ENCODE assay signal across 21 mouse cellular contexts in the genomic region with DNA sequence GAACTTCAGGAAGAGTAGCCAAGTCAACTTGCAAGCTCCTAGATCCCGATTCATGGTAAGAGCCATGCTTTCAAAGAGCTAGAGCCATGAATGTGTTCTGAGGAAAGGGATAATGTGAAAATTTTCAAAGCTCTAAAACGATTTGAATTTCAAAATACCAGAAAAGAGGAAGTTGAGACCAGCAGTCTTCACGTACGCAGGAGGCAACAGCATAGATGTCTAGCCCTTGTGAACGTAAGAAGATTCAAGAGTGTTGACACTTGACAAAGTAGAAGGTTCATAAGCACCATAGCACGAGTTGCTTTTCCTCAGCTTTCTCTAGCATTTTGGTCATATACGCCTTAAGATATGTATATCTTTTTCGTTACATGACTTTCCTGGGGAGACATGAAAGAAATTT.
"Had no signal": no experiment of that assay in that cellular context is flagged by ENCODE, and none has a peak within 500 bp of the region (broad histone marks: within the 10 kb centered on the region; RNA-seq: fewer than 3 reads in every experiment).

No protein-coding gene starts in this region.

- H3K36me3 ChIP-seq: liver, embryonic 15.5 days had no signal

- H3K4me1 ChIP-seq: limb, embryonic 10.5 days; limb, embryonic 13.5 days; liver, embryonic 12.5 days; liver, embryonic 15.5 days; lung, embryonic 15.5 days; megakaryocyte, embryonic 14.5 days had no signal

- H3K4me3 ChIP-seq: layer of hippocampus, adult 2 months; limb, embryonic 10.5 days; limb, embryonic 13.5 days; liver, embryonic 12.5 days; liver, embryonic 15.5 days; lung, embryonic 15.5 days; megakaryocyte, embryonic 14.5 days had no signal

- H3K27me3 ChIP-seq: limb, embryonic 13.5 days; liver, embryonic 12.5 days; liver, embryonic 15.5 days; lung, embryonic 15.5 days; megakaryocyte, embryonic 14.5 days had no signal

- H3K27ac ChIP-seq: layer of hippocampus, adult 2 months; limb, embryonic 10.5 days; limb, embryonic 13.5 days; liver, embryonic 12.5 days; liver, embryonic 15.5 days; lung, embryonic 15.5 days had no signal

- H3K9me3 ChIP-seq: limb, embryonic 10.5 days; limb, embryonic 13.5 days; liver, embryonic 12.5 days; liver, embryonic 15.5 days; lung, embryonic 15.5 days; megakaryocyte, embryonic 14.5 days had no signal

- DNase-seq: kidney, adult 11 months; kidney, adult 8-10 months; kidney, postnatal 14 days; layer of hippocampus, adult 9-11 months; liver; lung, adult 18-20 months; lung, postnatal 10 days; lung, postnatal 36 days; midbrain, embryonic 14.5 days; retina, postnatal 1 day; right cerebral cortex, postnatal 25 days; spleen, adult 18-20 months; thymus, adult 18-20 months; thymus, postnatal 36 days had no signal

- ATAC-seq: liver, embryonic 12.5 days had no signal
